Mouse (Mus musculus) testis, postnatal 14 days (tissue): ENCODE measurements at regions not wholly inside any gene's neighbourhood (a gene's known extent, or its start where the extent isn't known, plus 50 kb on each side); places are given as distances from the start of the nearest gene placed in this dataset.

Experiments used
- DNase-seq: peaks from one replicate; pipeline ENCODE4 v3.0.0; 2021; ENCODE audit warnings: low spot score

- no peak for DNase-seq
Observed at GRCm38 (mm10) chr10:121150668-121151067, 116.9 kb downstream of the Wif1 start.

GRCm38 (mm10) chr10:121153625-121154024 lies 119.9 kb downstream of the Wif1 start:
- DNase-seq = no peak

- no peak for DNase-seq
Observed at GRCm38 (mm10) chr10:121160499-121160898, 126.7 kb downstream of the Wif1 start.

- no peak for DNase-seq
Observed at GRCm38 (mm10) chr10:121161201-121161600, 127.4 kb downstream of the Wif1 start.

- no peak for DNase-seq
Observed at GRCm38 (mm10) chr10:121174022-121174421, 140.3 kb downstream of the Wif1 start.

GRCm38 (mm10) chr10:121189139-121189538 lies 155.4 kb downstream of the Wif1 start:
- DNase-seq = no peak

- no peak for DNase-seq
Observed at GRCm38 (mm10) chr10:121199236-121199635, 151.8 kb downstream of the Tbc1d30 start.

GRCm38 (mm10) chr10:121202531-121202930 lies 148.5 kb downstream of the Tbc1d30 start:
- DNase-seq = peak; percentile 53

- no peak for DNase-seq
Observed at GRCm38 (mm10) chr10:121205551-121205950, 145.5 kb downstream of the Tbc1d30 start.

GRCm38 (mm10) chr10:121206002-121206742 lies 144.9 kb downstream of the Tbc1d30 start:
- DNase-seq = no peak

- DNase-seq = no peak
Observed at GRCm38 (mm10) chr10:121206743-121207039, 144.4 kb downstream of the Tbc1d30 start.
